Mouse (Mus musculus): ENCODE measurements around the gene Prdx5.

DNA sequence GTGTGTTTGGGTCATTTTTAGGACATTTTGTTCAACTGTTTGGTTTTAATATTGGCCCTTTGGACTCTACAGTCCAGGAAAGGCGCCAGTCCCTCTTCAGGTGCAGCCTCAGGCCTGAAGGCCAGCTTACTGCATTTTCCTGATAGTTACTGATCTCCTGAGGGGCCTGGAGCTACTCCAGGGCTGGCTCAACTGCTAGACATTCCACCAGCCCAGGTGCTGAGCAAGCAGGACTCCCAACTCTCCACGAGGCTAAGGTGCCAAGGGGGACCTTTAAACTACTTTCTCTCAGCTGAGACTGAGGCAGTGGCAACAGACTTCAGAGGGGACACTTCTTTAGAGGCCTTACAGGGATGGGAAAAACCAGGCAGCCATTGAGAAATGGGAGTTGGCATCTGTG, 5.1 kb downstream of the Prdx5 start:
- no peak for TF ChIP-seq CTCF (IDR thresholded peaks at IDR 0.05)
- no peak for TF ChIP-seq EP300 (IDR thresholded peaks at IDR 0.05)
